Mouse (Mus musculus) subcutaneous adipose tissue, adult 2 months (tissue): ENCODE measurements around the gene Mrm3. TPM values are rescaled to one million over a fixed set of nuclear protein-coding genes. Genes with fewer than 3 reads are reported as not detected.

Experiments used
- polyA plus RNA-seq: library from polyadenylated mRNA; depleted of rRNA; stranded (reverse); fragments of >200 nt; gene quantifications from 2 replicates; pipeline ENCODE4 v1.2.3, GENCODE M21; 2012; ENCODE audit warnings: low replicate concordance; rRNA removed

Mrm3 gene
- 10.0 and 10.2 TPM in 2 replicates for polyA plus RNA-seq

DNA sequence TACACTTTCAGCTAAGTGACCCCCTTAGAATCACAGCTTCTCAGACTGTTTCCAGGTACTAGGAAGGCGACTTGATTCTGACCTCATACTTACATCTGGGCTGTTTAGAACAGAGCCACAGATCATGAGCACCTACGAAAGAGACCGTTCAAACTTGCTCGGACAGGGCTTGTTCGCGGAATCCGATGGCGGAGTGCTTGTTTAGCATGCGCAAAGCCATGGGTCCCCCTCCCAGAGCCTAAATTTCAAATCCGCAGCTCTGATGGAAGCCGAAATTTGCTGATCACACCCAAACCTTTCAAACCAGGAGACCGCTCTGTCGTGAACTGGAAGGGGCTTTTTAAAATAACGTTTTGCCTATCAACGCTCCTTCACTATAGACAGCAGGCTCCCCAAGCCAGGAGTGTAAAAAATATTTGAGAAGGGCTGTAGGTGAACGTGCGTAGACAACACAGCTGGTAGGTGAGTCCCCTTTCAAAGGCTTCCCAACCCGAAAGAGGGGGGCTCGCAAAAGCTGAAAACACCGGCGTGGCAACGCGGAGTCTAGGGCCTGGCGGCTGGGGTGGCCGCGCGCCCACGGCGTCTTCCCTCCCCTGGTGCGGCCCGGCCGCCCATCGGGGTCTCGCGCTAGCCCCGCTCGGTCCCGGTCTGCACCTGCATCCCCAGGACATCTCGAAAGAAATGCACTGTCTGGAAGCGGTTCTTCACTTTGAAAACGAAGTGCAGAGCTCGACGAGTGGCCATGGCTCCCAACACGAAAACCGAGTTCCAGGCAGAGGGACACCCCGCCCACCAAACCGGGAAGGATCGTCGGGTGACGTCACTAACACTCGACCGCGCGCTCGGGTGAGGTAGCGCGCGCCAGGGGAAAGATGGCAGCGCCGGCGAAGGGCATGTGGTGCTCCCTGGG, at the start of gene Mrm3, which contains the start of gene Glod4:
Gene Mrm3, plus strand, starts transcription at position 815 of the 910 bp plus-strand sequence.
Gene Glod4, minus strand, starts transcription at position 825 of the 910 bp plus-strand sequence.

DNA sequence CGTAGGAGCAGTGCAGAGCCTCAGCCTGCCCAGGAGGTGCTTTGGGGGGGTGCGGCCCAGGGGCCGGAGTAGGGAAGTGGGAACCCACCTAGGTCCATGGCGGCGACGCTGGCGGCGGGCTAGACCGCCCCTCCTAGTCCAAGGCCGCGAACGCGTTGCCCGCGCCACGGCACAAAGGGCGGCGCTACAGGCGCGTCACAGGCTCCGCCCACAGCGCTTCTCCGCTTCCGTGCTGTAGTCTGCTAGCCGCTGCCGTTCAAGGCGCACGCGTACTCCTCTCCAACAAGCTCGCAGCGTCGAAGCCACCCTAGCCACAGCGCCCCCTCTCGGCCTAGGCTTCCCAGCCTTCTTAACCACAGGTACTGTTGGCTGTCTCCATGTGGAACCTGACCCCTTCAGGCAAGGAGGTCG, 26.1 kb upstream of the Mrm3 start, which contains the start of the genes Dbil5 and Gemin4:
Gene Dbil5, plus strand, starts transcription at position 219 of the 411 bp plus-strand sequence.
Gene Gemin4, minus strand, starts transcription at position 275 of the 411 bp plus-strand sequence.

Other genes with a start within 250 kb of the Mrm3 start
- 0.18 TPM in 1 of 2 replicates, not detected in the other for gene 1700016K19Rik, start 243.8 kb upstream of the Mrm3 start, polyA plus RNA-seq
- 38.9 and 88.7 TPM in 2 replicates for gene Rflnb, start 215.9 kb upstream of the Mrm3 start, polyA plus RNA-seq
- 30.9 and 34.8 TPM in 2 replicates for gene Vps53, start 64.1 kb upstream of the Mrm3 start, polyA plus RNA-seq
- 13.5 and 32.9 TPM in 2 replicates for gene Fam57a, start 64.0 kb upstream of the Mrm3 start, polyA plus RNA-seq
- gene Dbil5, start 26.1 kb upstream of the Mrm3 start, polyA plus RNA-seq = 0.35 and 1.4 TPM in 2 replicates
- gene Gemin4, start 26.1 kb upstream of the Mrm3 start, polyA plus RNA-seq = 6.1 and 16.4 TPM in 2 replicates
- gene Glod4, start within 50 bp of the Mrm3 start, polyA plus RNA-seq = 13.7 and 14.2 TPM in 2 replicates
- gene Nxn, start 155.4 kb downstream of the Mrm3 start, polyA plus RNA-seq = 13.5 and 54.3 TPM in 2 replicates
- gene Timm22, start 163.2 kb downstream of the Mrm3 start, polyA plus RNA-seq = 12.5 and 14.8 TPM in 2 replicates